Comparison of ENCODE assay signal across 8 mouse cellular contexts in the genomic region with DNA sequence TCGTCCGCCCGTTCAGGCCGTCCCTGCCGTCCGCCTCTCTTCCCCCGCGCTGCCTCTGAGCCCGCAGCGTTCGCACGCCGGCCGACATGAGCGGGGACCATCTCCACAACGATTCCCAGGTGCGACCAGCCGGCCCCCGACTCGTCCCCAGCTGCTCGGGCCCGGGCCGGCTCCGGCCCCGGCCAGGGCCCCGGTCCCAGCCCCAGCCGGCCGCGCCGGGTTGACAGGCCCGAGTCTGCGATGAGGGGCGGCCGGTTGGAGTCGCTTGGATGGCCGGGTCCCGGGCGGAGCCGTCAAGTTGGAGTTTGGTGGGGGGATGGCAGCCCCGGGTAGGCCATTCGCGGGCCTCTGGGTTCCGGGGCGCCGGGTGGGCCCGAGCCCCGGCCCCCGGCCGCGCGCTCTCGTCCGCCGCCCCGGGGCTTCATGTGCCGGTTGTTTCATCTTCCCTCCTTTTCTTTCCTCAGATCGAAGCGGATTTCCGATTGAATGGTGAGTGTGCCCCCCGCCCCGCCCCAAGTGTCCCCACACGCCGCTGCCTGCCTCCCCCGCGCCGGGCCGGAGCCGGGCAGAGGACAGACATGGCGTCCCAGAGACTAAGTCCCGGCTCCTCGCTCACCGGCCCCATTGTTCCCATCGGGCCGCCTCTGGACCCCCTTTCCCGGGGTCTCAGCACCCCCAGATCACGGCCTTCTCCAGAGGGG. TPM values are rescaled to one million over a fixed set of nuclear protein-coding genes. Genes with fewer than 3 reads are reported as not detected.
DNase-seq lines count a peak whose midpoint lies in the region; ATAC-seq and TF ChIP-seq lines count a peak whose summit lies in the region.

No protein-coding gene starts in this region.

- DNase-seq in layer of hippocampus, adult 11-12 months (ENCODE audit: low spot score), result peak; percentile 32
- no peak for DNase-seq in layer of hippocampus, adult 9-10 months (ENCODE audit: low spot score)
- peak; percentile 41 to 62 for DNase-seq in gastrocnemius, postnatal 4 days (ENCODE audit: low spot score in 2 of 2)
- peak; percentile 67 for DNase-seq in liver
- peak; percentile 49 to 55 for DNase-seq in spleen, postnatal 36 days (ENCODE audit: low spot score in 2 of 2)

- H3K9ac ChIP-seq in intestine, postnatal 0 days (ENCODE audit: low read depth, low read length), result peak overlapping the region; percentile 100
- H3K9ac ChIP-seq in midbrain, embryonic 16.5 days (ENCODE audit: low read depth, low read length), result peak overlapping the region; percentile 100

- no peaks in the 10 kb centered on the region for H3K9me3 ChIP-seq in intestine, postnatal 0 days (ENCODE audit: control insufficient read depth)
- H3K9me3 ChIP-seq in midbrain, embryonic 16.5 days (replicated peaks; ENCODE audit: control insufficient read depth, low read length, poor library complexity, severe bottlenecking), result no peaks in the 10 kb centered on the region

- ATAC-seq in intestine, postnatal 0 days, result peak; percentile 50
- peak; percentile 59 for ATAC-seq in midbrain, embryonic 16.5 days

- H3K27ac ChIP-seq in cortical plate, adult 2 months (ENCODE audit: insufficient read depth, low read length), result peak overlapping the region; percentile 100
- peak overlapping the region; percentile 98 for H3K27ac ChIP-seq in intestine, postnatal 0 days (ENCODE audit: low read depth, low read length)
- peak overlapping the region; percentile 99 for H3K27ac ChIP-seq in midbrain, embryonic 16.5 days (ENCODE audit: low read length)

- H3K4me2 ChIP-seq in intestine, postnatal 0 days (replicated peaks; ENCODE audit: low read depth), result peak overlapping the region; percentile 65
- H3K4me2 ChIP-seq in midbrain, embryonic 16.5 days (ENCODE audit: low read length), result peak overlapping the region; percentile 71

- under 1% methylated on average over 75 of the region's 76 CpGs for WGBS in intestine, postnatal 0 days
- under 1% methylated on average over 64 of the region's 76 CpGs for whole genome bisulfite sequencing in midbrain, embryonic 16.5 days

- peaks cover 1% of the 10 kb centered on the region; the same call in 1 of the 2 replicates for H3K4me1 ChIP-seq in cortical plate, adult 2 months (ENCODE audit: control insufficient read depth, insufficient read depth, low read length)
- peaks cover 3% of the 10 kb centered on the region; the same call in 1 of the 2 replicates for H3K4me1 ChIP-seq in intestine, postnatal 0 days (replicated peaks; ENCODE audit: control insufficient read depth, insufficient read depth, low read length)
- peaks cover 26% of the 10 kb centered on the region for H3K4me1 ChIP-seq in midbrain, embryonic 16.5 days (ENCODE audit: control insufficient read depth, insufficient read depth, low read length)

- no peaks in the 10 kb centered on the region for H3K27me3 ChIP-seq in intestine, postnatal 0 days (replicated peaks; ENCODE audit: control insufficient read depth, insufficient read depth, low read length)
- H3K27me3 ChIP-seq in midbrain, embryonic 16.5 days (ENCODE audit: control insufficient read depth, insufficient read depth, low read depth, low read length), result no peaks in the 10 kb centered on the region

- TF ChIP-seq CTCF in cortical plate, adult 2 months (IDR thresholded peaks at IDR 0.05; ENCODE audit: extremely low read depth, insufficient read depth, low read length), result no peak
- TF ChIP-seq CTCF in intestine, postnatal 0 days (IDR thresholded peaks at IDR 0.05; ENCODE audit: low read depth), result no peak

- no peaks in the 10 kb centered on the region for H3K36me3 ChIP-seq in intestine, postnatal 0 days (ENCODE audit: control insufficient read depth, insufficient read depth)
- H3K36me3 ChIP-seq in midbrain, embryonic 16.5 days (ENCODE audit: control insufficient read depth, insufficient read depth, low read length), result no peaks in the 10 kb centered on the region

- no peak for TF ChIP-seq POLR2A in cortical plate, adult 2 months (IDR thresholded peaks at IDR 0.05; ENCODE audit: extremely low read depth, insufficient read depth, low read length)

- peak overlapping the region; percentile 54 for H3K4me3 ChIP-seq in cortical plate, adult 2 months (ENCODE audit: insufficient read depth, low read length)
- peak overlapping the region; percentile 90 for H3K4me3 ChIP-seq in intestine, postnatal 0 days (ENCODE audit: low read depth, low read length)
- H3K4me3 ChIP-seq in midbrain, embryonic 16.5 days (ENCODE audit: low read depth, low read length), result peak overlapping the region; percentile 100

RNA-seq across cellular contexts. Expression of a gene that starts 0.6 kb away (rescaled TPM):
- 26.4 and 27.8 TPM in 2 replicates for polyA plus RNA-seq in cortical plate, adult 2 months (2012; rRNA removed)
- total RNA-seq in gastrocnemius, postnatal 4 days (2021), result 10 to 100 TPM; 70.6 to 73.3 TPM
- 32.7 and 39.2 TPM in 2 replicates for polyA plus RNA-seq in intestine, postnatal 0 days (2015; fragmentation: Nextera tagmentation; extraction: Ambion mirVana)
- polyA plus RNA-seq in midbrain, embryonic 16.5 days (2015; fragmentation: Nextera tagmentation; extraction: Ambion mirVana), result 68.7 and 76.8 TPM in 2 replicates
